Mouse (Mus musculus) urinary bladder, postnatal 14 days (tissue): ENCODE data around the gene Gm10668.
"Not testable (repeated sequence)": the region's sequence is repeated elsewhere in the genome, so short reads cannot be mapped to it uniquely, and the experiment has no call there.

Experiments used
- DNase-seq: peaks from one replicate; pipeline ENCODE4 v3.0.0; 2021; ENCODE audit warnings: low spot score

The Gm10668 gene

GRCm38 (mm10) chr7:20730524-20730923, at the start of gene Gm10668:
TSS of gene Gm10668 (minus strand) at chr7:20730624.
- not testable (repeated sequence) for DNase-seq

DNA sequence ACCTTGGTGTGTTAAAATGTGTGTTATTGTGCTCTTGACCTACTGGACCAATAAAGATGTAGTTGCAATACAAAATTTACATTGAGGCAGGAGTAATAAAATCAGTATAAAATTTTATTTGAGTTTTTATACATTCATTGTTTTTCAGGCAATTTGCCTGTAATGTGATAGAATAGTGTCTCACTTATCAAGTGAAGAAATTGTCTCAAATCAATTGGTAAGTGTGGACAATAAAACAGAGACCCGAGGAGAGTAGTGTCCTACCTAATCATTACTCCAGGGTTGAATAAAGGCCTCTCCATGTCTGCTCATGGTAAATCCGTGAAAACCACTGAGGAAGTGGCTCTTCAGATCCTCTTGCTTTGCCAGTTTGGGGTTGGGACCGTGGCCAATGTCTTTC, 40.5 kb upstream of the Gm10668 start, which contains the start of gene Vmn1r112:
Vmn1r112 (plus strand) TSS at position 301 of the 400 bp plus-strand sequence.
- not testable (repeated sequence) for DNase-seq

- not testable (repeated sequence) for DNase-seq
Measured at GRCm38 (mm10) chr7:20703116-20703515, 27.3 kb downstream of the Gm10668 start, which contains the start of gene Vmn1r111. TSS of gene Vmn1r111 (minus strand) at chr7:20703216.
